Mouse (Mus musculus): ENCODE data around the gene Olfr857. TPM values are rescaled to one million over a fixed set of nuclear protein-coding genes. Genes with fewer than 3 reads are reported as not detected.
"Not testable (repeated sequence)": the region's sequence is repeated elsewhere in the genome, so short reads cannot be mapped to it uniquely, and the experiment has no call there.

Gene Olfr857
- not detected for total RNA-seq (2021)
- long read RNA-seq, experiment 1 = 0 reads
- long read RNA-seq, experiment 2 = 0 reads

DNA sequence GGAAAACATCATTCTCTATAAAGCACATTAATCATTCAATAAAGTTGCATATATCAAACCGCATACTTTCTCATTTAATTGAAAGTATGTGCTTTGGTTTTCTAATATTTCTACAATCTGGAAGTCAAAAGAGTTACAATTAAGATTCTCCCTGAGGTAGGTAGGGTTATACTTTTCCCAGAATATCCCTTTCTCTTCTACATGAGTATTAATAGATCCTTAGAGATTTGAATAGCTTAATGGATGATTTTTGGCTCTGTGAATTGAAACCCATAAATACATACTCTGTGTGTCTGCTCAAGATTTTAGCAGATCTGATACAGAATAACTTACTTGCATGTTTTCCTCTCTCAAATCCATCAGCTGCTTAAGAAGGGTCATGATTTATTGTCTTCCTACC is at the start of gene Olfr857:
Olfr857 (plus strand) TSS at position 301 of the 400 bp plus-strand sequence.
- no peak for DNase-seq

DNA sequence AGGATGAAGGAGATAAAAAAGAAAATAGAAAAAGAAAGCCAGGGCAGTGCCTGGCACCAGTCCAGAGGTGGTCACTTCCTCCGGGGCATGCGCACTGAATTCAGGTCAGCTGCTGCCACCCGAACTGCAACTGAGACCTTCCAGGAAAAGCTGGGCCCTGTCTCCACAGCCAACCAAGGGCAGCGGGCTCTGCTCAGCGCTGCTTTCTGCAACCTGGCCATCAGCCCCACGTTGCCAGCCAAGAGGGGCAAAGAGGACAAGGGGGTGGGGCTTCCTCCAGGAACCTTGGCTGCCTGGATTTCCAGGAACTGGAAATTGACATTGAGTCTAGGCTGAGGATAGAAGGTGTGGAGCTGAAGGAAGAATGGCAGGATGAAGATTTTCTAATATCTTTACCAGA is 19.0 kb upstream of the Olfr857 start:
- no peak for DNase-seq

DNA sequence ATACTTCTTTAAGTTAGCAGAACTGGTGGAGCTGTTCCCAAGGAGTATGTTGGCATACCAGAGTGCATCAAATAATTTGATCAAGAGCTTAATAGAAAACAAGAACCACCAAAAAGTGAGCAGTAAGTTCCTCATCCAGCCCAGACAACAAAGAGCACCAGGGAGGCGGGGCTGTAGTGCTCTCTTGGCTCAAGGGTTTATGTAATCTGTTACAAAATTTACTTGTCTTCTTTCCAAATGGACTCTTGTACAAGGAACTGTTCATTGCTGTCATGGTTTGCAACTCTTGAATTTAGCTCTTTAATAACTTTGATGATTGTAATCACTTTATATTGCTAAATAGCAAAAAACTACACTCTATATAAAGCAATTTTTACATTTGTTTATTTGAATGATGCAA is 17.8 kb upstream of the Olfr857 start:
- no peak for DNase-seq

DNA sequence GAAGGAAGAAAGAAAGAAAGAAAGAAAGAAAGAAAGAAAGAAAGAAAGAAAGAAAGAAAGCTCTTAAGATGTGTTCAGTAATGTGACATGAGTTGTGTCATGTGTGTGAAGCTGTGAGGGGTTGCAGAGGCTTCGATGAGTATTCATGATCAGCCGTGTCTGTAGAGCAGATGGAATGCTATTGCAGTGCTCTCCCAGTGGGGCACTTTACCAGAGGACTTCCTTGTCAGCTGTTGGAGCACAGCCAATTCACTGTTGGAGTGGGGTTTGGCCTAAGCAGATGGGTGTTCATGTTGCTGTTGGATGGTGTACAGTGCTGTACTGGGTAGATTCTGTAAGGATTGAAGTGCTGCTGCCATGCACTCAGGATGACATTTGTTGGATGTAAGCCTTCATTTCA is 16.8 kb upstream of the Olfr857 start:
- no peak for DNase-seq

DNA sequence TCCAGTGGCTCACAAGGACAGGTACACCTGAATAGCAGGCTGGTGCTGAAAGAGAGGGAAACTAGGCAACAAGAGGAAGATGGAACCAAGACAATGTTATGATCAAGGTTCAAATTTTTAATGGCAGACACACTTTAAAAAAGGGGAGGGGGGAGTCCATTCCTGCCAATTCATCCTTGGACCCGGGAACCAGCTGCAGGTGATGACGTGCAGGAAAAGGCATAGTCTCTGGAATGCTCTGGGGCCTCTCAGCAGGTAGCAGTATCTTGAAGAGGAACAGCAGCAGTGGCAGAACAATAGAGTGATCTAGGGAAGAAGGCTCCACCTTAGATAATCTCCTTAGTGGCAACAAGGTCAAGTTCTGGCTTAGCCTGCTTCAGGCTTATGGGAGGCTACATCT is 14.9 kb upstream of the Olfr857 start:
- not testable (repeated sequence) for DNase-seq

DNA sequence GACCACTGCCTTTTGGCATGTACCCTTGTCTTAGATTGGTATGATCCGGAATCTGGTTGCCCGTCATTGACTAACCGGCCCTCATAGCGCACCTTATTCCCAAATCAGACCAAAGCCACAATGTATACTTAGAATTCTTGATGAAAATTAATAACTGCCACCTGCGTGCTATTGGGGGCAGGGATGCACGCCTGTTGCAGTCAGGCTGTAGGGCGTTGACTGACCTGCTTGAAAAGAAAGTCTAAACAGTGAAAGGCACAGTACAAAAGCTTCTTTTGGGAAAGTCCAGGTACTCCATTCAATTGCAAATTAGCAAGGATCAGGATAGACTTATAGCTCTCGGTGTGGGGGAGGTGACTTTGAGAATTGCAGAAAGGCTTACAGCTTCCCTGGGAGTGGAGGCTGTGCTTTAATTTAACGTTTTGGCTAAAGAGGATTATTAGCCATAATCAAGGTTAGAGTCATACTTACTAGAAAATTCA is 14.3 kb upstream of the Olfr857 start:
- DNase-seq = not testable (repeated sequence)

DNA sequence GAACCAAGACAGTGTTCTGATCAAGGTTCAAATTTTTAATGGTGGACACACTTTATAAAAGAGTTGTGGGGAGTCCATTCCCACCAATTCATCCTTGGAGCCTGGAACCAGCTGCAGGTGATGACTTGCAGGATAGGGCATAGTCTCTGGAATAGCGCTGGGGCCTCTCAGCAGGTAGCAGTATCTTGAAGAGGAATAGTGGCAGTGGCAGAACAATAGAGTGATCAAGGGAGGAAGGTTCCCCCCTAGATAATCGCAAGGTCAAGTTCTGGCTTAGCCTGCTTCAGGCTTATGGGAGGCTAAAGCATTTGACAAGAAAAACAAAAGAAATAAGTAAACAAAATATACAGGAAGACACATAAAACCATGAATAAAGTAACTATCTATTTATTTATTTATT is 4.7 kb upstream of the Olfr857 start:
- not testable (repeated sequence) for DNase-seq

Other genes with a start within 250 kb of the Olfr857 start
- not detected for gene Olfr850, start 231.2 kb upstream of the Olfr857 start, total RNA-seq (2021)
- gene Olfr851, start 216.1 kb upstream of the Olfr857 start, total RNA-seq (2021) = not detected
- gene Olfr853, start 168.4 kb upstream of the Olfr857 start, total RNA-seq (2021) = not detected
- gene Olfr854, start 142.1 kb upstream of the Olfr857 start, total RNA-seq (2021) = not detected
- gene Olfr855, start 126.8 kb upstream of the Olfr857 start, total RNA-seq (2021) = not detected
- 10 to 100 TPM; 10.8 to 13.3 TPM for gene Zfp317, start 87.3 kb upstream of the Olfr857 start, total RNA-seq (2021)
- not detected for gene Olfr58, start 70.8 kb downstream of the Olfr857 start, total RNA-seq (2021)
- gene Olfr859, start 95.5 kb downstream of the Olfr857 start, total RNA-seq (2021) = not detected
- not detected for gene Olfr860, start 140.3 kb downstream of the Olfr857 start, total RNA-seq (2021)
- gene Olfr862, start 178.6 kb downstream of the Olfr857 start, total RNA-seq (2021) = not detected
- gene Olfr77, start 207.4 kb downstream of the Olfr857 start, total RNA-seq (2021) = not detected

All from gastrocnemius, postnatal 10 days (tissue).